Comparison of ENCODE assay signal across 27 mouse cellular contexts in the genomic region with DNA sequence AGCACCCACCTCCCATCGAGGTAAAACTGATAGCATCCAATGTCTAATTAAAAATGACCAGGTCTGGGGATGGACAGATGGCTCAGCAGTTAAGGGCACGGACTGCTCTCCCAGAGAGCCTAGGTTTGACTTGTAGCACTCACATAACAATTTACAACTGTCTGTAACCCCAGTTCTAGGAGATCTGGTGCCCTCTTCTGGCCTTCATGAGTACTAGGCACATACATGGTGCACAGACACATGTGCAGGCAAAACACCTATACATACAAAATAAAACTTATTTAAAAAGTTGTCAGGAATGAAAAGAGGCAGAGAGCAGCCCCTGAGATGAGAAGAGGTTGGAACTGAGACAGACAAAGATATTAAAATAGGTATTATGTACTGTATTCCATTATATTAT.
DNase-seq lines count a peak whose midpoint lies in the region; ATAC-seq and TF ChIP-seq lines count a peak whose summit lies in the region.
"Had no signal": no experiment of that assay in that cellular context is flagged by ENCODE, and none has a peak within 500 bp of the region (broad histone marks: within the 10 kb centered on the region; RNA-seq: fewer than 3 reads in every experiment).

No protein-coding gene starts in this region.

- TF ChIP-seq CTCF in forebrain, postnatal 0 days (IDR thresholded peaks at IDR 0.05; ENCODE audit: low read depth) = peak; percentile 24; the same call in 1 of the 2 replicates
- peak; percentile 18 for TF ChIP-seq CTCF in left cerebral cortex, adult 2 months (IDR thresholded peaks at IDR 0.05)
- TF ChIP-seq CTCF in E14TG2a.4 (conservative IDR thresholded peaks at IDR 0.05; ENCODE audit: low read length) = peak; percentile 38

- no peak overlapping the region for H3K4me3 ChIP-seq in forebrain, postnatal 0 days (ENCODE audit: low read depth, low read length)
- H3K4me3 ChIP-seq in forebrain, embryonic 16.5 days (replicated peaks; ENCODE audit: low read length) = no peak overlapping the region
- H3K4me3 ChIP-seq in left cerebral cortex, adult 2 months = no peak overlapping the region
- H3K4me3 ChIP-seq in E14TG2a.4 (replicated peaks; ENCODE audit: low read length) = no peak overlapping the region
- H3K4me3 ChIP-seq: embryonic facial prominence, embryonic 10.5 days; embryonic facial prominence, embryonic 13.5 days; erythroblast, embryonic 14.5 days; forebrain, embryonic 12.5 days; forebrain, embryonic 15.5 days; gastrocnemius, adult 2 months; hindbrain, embryonic 10.5 days had no signal

- DNase-seq in forebrain, postnatal 0 days = no peak
- DNase-seq in left cerebral cortex, adult 2 months (ENCODE audit: extremely low spot score in 1 of 2, low spot score in 2 of 2) = no peak
- DNase-seq in left cerebral cortex, postnatal 4 days = no peak
- peak; percentile 70 for DNase-seq in R1 (ENCODE audit: low read depth, low spot score)
- DNase-seq in heart, postnatal 36 days = no peak
- no peak for DNase-seq in adrenal gland, postnatal 10 days
- DNase-seq: adrenal gland, adult 2 months; adrenal gland, postnatal 25 days; B cell, adult 2 months; cerebellum, adult 18-20 months; cerebellum, postnatal 10 days; cerebellum, postnatal 36 days; embryo, embryonic 11 days; gastrocnemius, adult 2 months; gastrocnemius, postnatal 14 days; heart, adult 11 months had no signal

- WGBS in forebrain, postnatal 0 days = 86% methylated on average over 2 of the region's 2 CpGs
- WGBS in forebrain, embryonic 16.5 days = 91% methylated on average over 2 of the region's 2 CpGs

- H3K9me3 ChIP-seq in forebrain, postnatal 0 days (ENCODE audit: low read length) = no peaks in the 10 kb centered on the region
- H3K9me3 ChIP-seq in forebrain, embryonic 16.5 days (ENCODE audit: control insufficient read depth, low read length) = no peaks in the 10 kb centered on the region
- no peaks in the 10 kb centered on the region for H3K9me3 ChIP-seq in E14TG2a.4 (ENCODE audit: low read length)
- H3K9me3 ChIP-seq: embryonic facial prominence, embryonic 10.5 days; embryonic facial prominence, embryonic 13.5 days; forebrain, embryonic 12.5 days; forebrain, embryonic 15.5 days; hindbrain, embryonic 10.5 days had no signal

- no peak overlapping the region for H3K27ac ChIP-seq in forebrain, postnatal 0 days (ENCODE audit: low read depth, low read length)
- H3K27ac ChIP-seq in forebrain, embryonic 16.5 days (ENCODE audit: low read length) = no peak overlapping the region
- no peak overlapping the region for H3K27ac ChIP-seq in left cerebral cortex, adult 2 months
- H3K27ac ChIP-seq: embryonic facial prominence, embryonic 10.5 days; embryonic facial prominence, embryonic 13.5 days; forebrain, embryonic 12.5 days; forebrain, embryonic 15.5 days; gastrocnemius, adult 2 months; hindbrain, embryonic 10.5 days had no signal

- intact Hi-C loops in left cerebral cortex, adult 2 months (cut with DNase I) = no loop called here
- intact Hi-C loops in left cerebral cortex, postnatal 4 days (cut with DNase I) = no loop called here
- intact Hi-C loops in heart, postnatal 36 days (cut with DNase I) = no loop called here

- H3K4me2 ChIP-seq in forebrain, postnatal 0 days (ENCODE audit: low read depth) = no peak overlapping the region
- no peak overlapping the region for H3K4me2 ChIP-seq in forebrain, embryonic 16.5 days (ENCODE audit: low read length)
- H3K4me2 ChIP-seq: embryonic facial prominence, embryonic 13.5 days; forebrain, embryonic 12.5 days; forebrain, embryonic 15.5 days; heart, embryonic 11.5 days; hindbrain, embryonic 14.5 days had no signal

- no peaks in the 10 kb centered on the region for H3K36me3 ChIP-seq in forebrain, postnatal 0 days (ENCODE audit: insufficient read depth)
- no peaks in the 10 kb centered on the region for H3K36me3 ChIP-seq in forebrain, embryonic 16.5 days (ENCODE audit: control insufficient read depth, insufficient read depth)
- H3K36me3 ChIP-seq in E14TG2a.4 (ENCODE audit: insufficient read depth, low read length) = no peaks in the 10 kb centered on the region
- H3K36me3 ChIP-seq: embryonic facial prominence, embryonic 10.5 days; embryonic facial prominence, embryonic 13.5 days; forebrain, embryonic 12.5 days; forebrain, embryonic 15.5 days; hindbrain, embryonic 10.5 days had no signal

- H3K27me3 ChIP-seq in forebrain, postnatal 0 days (ENCODE audit: insufficient read depth, low read length) = no peaks in the 10 kb centered on the region
- no peaks in the 10 kb centered on the region for H3K27me3 ChIP-seq in forebrain, embryonic 16.5 days (replicated peaks; ENCODE audit: control insufficient read depth, insufficient read depth, low read length)
- H3K27me3 ChIP-seq in E14TG2a.4 (ENCODE audit: insufficient read depth, low read length) = peaks cover 34% of the 10 kb centered on the region
- H3K27me3 ChIP-seq: forebrain, embryonic 15.5 days had no signal

- ATAC-seq in forebrain, postnatal 0 days = no peak
- no peak for ATAC-seq in forebrain, embryonic 16.5 days
- ATAC-seq: forebrain, embryonic 15.5 days; intestine, postnatal 0 days had no signal

- H3K4me1 ChIP-seq in forebrain, postnatal 0 days (ENCODE audit: insufficient read depth) = peaks cover 1% of the 10 kb centered on the region; the same call in 1 of the 2 replicates
- H3K4me1 ChIP-seq in forebrain, embryonic 16.5 days (replicated peaks; ENCODE audit: control insufficient read depth, insufficient read depth, low read length) = peaks cover 26% of the 10 kb centered on the region
- peaks cover 45% of the 10 kb centered on the region for H3K4me1 ChIP-seq in E14TG2a.4 (replicated peaks; ENCODE audit: low read depth, low read length)
- H3K4me1 ChIP-seq: embryonic facial prominence, embryonic 13.5 days had no signal

- no peak overlapping the region for H3K9ac ChIP-seq in forebrain, postnatal 0 days
- H3K9ac ChIP-seq in forebrain, embryonic 16.5 days (replicated peaks; ENCODE audit: low read depth, low read length) = no peak overlapping the region
- H3K9ac ChIP-seq: embryonic facial prominence, embryonic 13.5 days; forebrain, embryonic 12.5 days; forebrain, embryonic 15.5 days; hindbrain, embryonic 14.5 days had no signal
